Mouse (Mus musculus): ENCODE data around the gene Man2a1. TPM values are rescaled to one million over a fixed set of nuclear protein-coding genes. Genes with fewer than 3 reads are reported as not detected.
"Not testable (repeated sequence)": the region's sequence is repeated elsewhere in the genome, so short reads cannot be mapped to it uniquely, and the experiment has no call there.

Gene Man2a1
- polyA plus RNA-seq, 1 experiment from 2014 or later = 16.1 TPM

DNA sequence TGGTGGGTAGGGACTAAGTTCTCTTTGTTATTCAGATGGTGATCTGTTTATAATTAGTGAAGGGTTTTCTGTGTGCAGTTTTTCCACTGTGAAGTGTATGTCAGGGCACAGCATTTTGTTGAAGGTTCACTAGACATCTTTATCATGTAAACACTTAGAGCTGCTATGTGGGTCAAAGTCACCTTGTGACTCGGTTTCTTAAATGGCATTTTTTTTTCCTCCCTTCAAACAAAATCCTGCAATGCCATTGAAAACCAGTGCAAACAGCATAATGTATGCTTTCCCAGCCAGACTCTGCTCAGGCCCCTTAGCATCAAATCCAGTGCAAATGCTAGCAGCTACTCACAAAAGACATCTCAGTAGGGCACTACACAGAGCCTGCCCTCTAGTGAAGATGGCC lies 148.6 kb downstream of the Man2a1 start:
- no peaks in the 10 kb centered on the region for H3K9me3 ChIP-seq (ENCODE audit: control insufficient read depth, low read depth, low read length)
- ATAC-seq (ENCODE audit: insufficient number of reproducible peaks, insufficient read depth, low FRiP score, low read depth) = no peak

GRCm38 (mm10) chr17:64751249-64751648 lies 150.7 kb downstream of the Man2a1 start:
- Histone ChIP-seq H3K9me3 (ENCODE audit: control insufficient read depth, low read depth, low read length) (no peaks in the 10 kb centered on the region), H3K4me2 (replicated peaks; ENCODE audit: low read depth, low read length) (no peak overlapping the region), H3K9ac (replicated peaks; ENCODE audit: low read depth, low read length) (no peak overlapping the region), H3K4me3 (ENCODE audit: low read depth, low read length) (no peak overlapping the region), H3K4me1 (ENCODE audit: control insufficient read depth, insufficient read depth, low read length) (no peaks in the 10 kb centered on the region), H3K27me3 (ENCODE audit: control insufficient read depth, insufficient read depth, low read length) (no peaks in the 10 kb centered on the region), H3K36me3 (ENCODE audit: control insufficient read depth, insufficient read depth, low read length) (no peaks in the 10 kb centered on the region), H3K27ac (ENCODE audit: low read length) (no peak overlapping the region)
- WGBS = 90% methylated on average over 5 of the region's 5 CpGs
- ATAC-seq (ENCODE audit: insufficient number of reproducible peaks, insufficient read depth, low FRiP score, low read depth) = no peak

More for the DNA sequence above, 148.6 kb downstream of the Man2a1 start:
- Histone ChIP-seq H3K27ac (ENCODE audit: low read length) (no peak overlapping the region), H3K4me1 (ENCODE audit: control insufficient read depth, insufficient read depth, low read length) (no peaks in the 10 kb centered on the region), H3K4me3 (ENCODE audit: low read depth, low read length) (no peak overlapping the region), H3K36me3 (ENCODE audit: control insufficient read depth, insufficient read depth, low read length) (no peaks in the 10 kb centered on the region; the same call in 1 of the 2 replicates), H3K27me3 (ENCODE audit: control insufficient read depth, insufficient read depth, low read length) (no peaks in the 10 kb centered on the region), H3K9ac (replicated peaks; ENCODE audit: low read depth, low read length) (no peak overlapping the region), H3K4me2 (replicated peaks; ENCODE audit: low read depth, low read length) (no peak overlapping the region)
- WGBS = 53% methylated on average over 1 of the region's 1 CpGs

DNA sequence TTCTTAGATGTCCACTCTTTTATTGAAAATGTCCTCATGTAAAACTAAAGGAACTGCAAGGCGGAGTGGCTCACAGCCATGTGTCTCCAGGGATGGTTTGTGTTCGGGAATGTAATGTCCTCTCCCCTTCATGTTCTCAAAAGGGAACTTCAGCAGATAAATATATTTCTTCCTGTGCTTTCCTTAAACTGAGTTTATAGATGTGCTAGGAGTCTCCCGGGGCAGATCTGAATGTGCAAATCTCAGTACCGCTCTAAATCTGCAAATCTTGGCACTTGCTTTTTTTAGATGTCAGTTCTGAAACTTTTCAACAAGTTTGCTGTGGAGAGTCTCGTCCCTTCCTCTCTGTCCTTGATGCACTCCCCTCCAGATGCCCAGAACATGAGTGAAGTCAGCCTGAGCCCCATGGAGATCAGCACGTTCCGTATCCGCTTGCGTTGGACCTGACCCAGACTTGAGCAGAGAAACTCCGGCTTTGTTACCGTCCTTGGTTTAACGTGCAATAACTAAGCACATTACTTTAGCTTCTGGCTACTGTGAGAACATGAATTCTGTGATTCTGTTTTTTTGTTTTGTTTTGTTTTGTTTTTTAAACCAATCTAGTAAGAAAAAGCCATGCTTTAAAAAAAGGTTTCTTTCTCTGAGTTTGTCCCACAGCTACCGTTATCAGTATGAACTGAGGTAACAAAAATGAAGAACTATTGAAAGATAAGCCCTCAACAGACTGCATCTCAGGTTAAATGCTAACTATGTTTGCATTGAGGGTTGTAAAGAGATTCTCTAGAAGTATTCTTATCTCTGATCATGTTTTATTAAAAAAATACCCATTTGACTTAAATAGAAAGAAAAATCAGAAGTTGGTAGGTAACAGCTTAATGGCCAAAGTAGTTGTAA lies 151.8 kb downstream of the Man2a1 start:
- ATAC-seq (ENCODE audit: insufficient number of reproducible peaks, insufficient read depth, low FRiP score, low read depth) = no peak
- no peak overlapping the region for H3K4me3 ChIP-seq (ENCODE audit: low read depth, low read length)
- H3K9me3 ChIP-seq (ENCODE audit: control insufficient read depth, low read depth, low read length) = no peaks in the 10 kb centered on the region
- no peaks in the 10 kb centered on the region for H3K36me3 ChIP-seq (ENCODE audit: control insufficient read depth, insufficient read depth, low read length)
- H3K27me3 ChIP-seq (ENCODE audit: control insufficient read depth, insufficient read depth, low read length) = no peaks in the 10 kb centered on the region
- 90% methylated on average over 13 of the region's 13 CpGs for WGBS
- H3K4me1 ChIP-seq (ENCODE audit: control insufficient read depth, insufficient read depth, low read length) = no peaks in the 10 kb centered on the region
- H3K9ac ChIP-seq (replicated peaks; ENCODE audit: low read depth, low read length) = no peak overlapping the region
- no peak overlapping the region for H3K4me2 ChIP-seq (replicated peaks; ENCODE audit: low read depth, low read length)
- H3K27ac ChIP-seq (ENCODE audit: low read length) = no peak overlapping the region

DNA sequence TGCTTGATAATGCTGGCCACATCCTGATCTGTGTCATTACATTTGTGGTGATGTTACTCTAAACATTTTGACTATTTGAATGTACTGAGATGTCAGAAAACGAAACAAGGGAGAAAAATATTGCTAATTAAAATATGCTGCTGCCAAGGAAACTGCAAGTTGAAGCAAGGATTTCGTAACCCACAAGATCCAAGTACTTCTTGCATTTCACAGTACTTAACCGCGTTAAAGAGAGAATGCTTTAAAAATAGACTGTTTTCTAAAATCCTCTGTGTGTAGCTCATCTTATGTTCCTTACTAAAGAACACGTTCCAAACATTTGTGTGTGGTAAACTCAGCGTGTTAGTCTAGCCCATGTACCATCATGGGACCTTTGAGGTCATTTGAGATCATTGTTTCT lies 153.0 kb downstream of the Man2a1 start:
- Histone ChIP-seq H3K4me2 (replicated peaks; ENCODE audit: low read depth, low read length) (no peak overlapping the region), H3K9me3 (ENCODE audit: control insufficient read depth, low read depth, low read length) (no peaks in the 10 kb centered on the region), H3K4me3 (ENCODE audit: low read depth, low read length) (no peak overlapping the region), H3K9ac (replicated peaks; ENCODE audit: low read depth, low read length) (no peak overlapping the region), H3K4me1 (ENCODE audit: control insufficient read depth, insufficient read depth, low read length) (no peaks in the 10 kb centered on the region), H3K27ac (ENCODE audit: low read length) (no peak overlapping the region), H3K27me3 (ENCODE audit: control insufficient read depth, insufficient read depth, low read length) (no peaks in the 10 kb centered on the region), H3K36me3 (ENCODE audit: control insufficient read depth, insufficient read depth, low read length) (no peaks in the 10 kb centered on the region)
- no peak for ATAC-seq (ENCODE audit: insufficient number of reproducible peaks, insufficient read depth, low FRiP score, low read depth)
- 84% methylated on average over 6 of the region's 6 CpGs for WGBS

DNA sequence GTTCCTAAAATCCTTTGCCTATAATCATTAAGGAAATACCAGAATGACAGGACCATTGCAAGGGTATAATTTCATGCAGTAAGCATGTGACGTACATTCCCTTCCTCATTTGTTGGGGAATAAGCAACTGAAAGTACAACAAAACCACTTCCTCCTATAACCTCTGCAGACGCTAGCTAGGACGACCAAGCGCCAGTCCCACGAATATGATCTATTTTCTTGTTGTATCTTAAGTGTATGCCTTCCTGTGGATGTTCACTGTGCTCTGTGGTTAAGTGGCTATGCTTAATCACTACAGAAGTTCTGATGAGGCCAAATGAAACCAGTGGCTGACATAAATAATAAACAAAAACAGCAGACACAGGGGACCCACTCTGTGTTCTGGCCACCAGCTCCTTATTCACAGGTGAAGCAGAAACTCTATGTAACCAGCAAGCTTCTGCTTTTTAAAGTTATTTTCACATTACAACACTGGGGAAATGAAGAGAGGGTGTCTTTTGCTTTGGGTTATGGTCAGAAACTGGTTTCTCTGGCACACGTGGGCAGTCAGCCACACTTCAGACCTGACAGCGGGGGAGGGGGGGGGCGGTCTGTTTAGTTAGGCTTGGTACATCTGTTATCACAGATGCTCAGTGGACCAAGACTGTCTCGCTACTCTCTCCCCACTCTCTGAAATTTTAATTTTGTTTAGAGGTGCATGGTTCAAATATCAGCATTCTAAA lies 153.8 kb downstream of the Man2a1 start:
- Histone ChIP-seq H3K4me1 (ENCODE audit: control insufficient read depth, insufficient read depth, low read length) (no peaks in the 10 kb centered on the region), H3K4me2 (replicated peaks; ENCODE audit: low read depth, low read length) (no peak overlapping the region), H3K36me3 (ENCODE audit: control insufficient read depth, insufficient read depth, low read length) (no peaks in the 10 kb centered on the region), H3K27me3 (ENCODE audit: control insufficient read depth, insufficient read depth, low read length) (no peaks in the 10 kb centered on the region), H3K9me3 (ENCODE audit: control insufficient read depth, low read depth, low read length) (no peaks in the 10 kb centered on the region), H3K27ac (ENCODE audit: low read length) (no peak overlapping the region), H3K4me3 (ENCODE audit: low read depth, low read length) (no peak overlapping the region), H3K9ac (replicated peaks; ENCODE audit: low read depth, low read length) (no peak overlapping the region)
- WGBS = 72% methylated on average over 9 of the region's 9 CpGs
- ATAC-seq (ENCODE audit: insufficient number of reproducible peaks, insufficient read depth, low FRiP score, low read depth) = no peak

GRCm38 (mm10) chr17:64755191-64755590 lies 154.7 kb downstream of the Man2a1 start:
- H3K9me3 ChIP-seq (ENCODE audit: control insufficient read depth, low read depth, low read length) = no peaks in the 10 kb centered on the region
- H3K9ac ChIP-seq (replicated peaks; ENCODE audit: low read depth, low read length) = no peak overlapping the region
- WGBS = 80% methylated on average over 5 of the region's 5 CpGs
- H3K36me3 ChIP-seq (ENCODE audit: control insufficient read depth, insufficient read depth, low read length) = no peaks in the 10 kb centered on the region
- H3K4me1 ChIP-seq (ENCODE audit: control insufficient read depth, insufficient read depth, low read length) = no peaks in the 10 kb centered on the region
- H3K4me3 ChIP-seq (ENCODE audit: low read depth, low read length) = no peak overlapping the region
- no peaks in the 10 kb centered on the region for H3K27me3 ChIP-seq (ENCODE audit: control insufficient read depth, insufficient read depth, low read length)
- no peak overlapping the region for H3K4me2 ChIP-seq (replicated peaks; ENCODE audit: low read depth, low read length)
- no peak overlapping the region for H3K27ac ChIP-seq (ENCODE audit: low read length)
- ATAC-seq (ENCODE audit: insufficient number of reproducible peaks, insufficient read depth, low FRiP score, low read depth) = no peak

DNA sequence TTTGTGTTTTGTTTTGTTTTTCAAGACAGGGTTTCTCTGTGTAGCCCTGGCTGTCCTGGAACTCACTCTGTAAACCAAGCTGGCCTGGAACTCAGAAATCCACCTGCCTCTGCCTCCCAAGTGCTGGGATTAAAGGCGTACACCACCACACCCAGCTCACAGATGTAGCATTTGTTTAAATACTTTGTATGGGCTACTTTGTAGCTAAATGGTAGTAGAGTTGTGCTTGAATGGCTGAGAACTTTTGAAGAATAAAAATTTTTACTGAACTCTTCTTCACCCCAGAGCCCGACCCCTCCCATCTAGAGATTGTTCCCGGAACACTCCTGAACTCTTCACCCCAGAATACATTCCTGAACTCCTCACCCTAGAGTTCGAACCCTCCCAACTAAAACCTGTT lies 162.1 kb downstream of the Man2a1 start:
- not testable (repeated sequence) for ATAC-seq (ENCODE audit: insufficient number of reproducible peaks, insufficient read depth, low FRiP score, low read depth); H3K9ac ChIP-seq (replicated peaks; ENCODE audit: low read depth, low read length); H3K36me3 ChIP-seq (ENCODE audit: control insufficient read depth, insufficient read depth, low read length); H3K27me3 ChIP-seq (ENCODE audit: control insufficient read depth, insufficient read depth, low read length); H3K4me1 ChIP-seq (ENCODE audit: control insufficient read depth, insufficient read depth, low read length); H3K4me2 ChIP-seq (replicated peaks; ENCODE audit: low read depth, low read length); H3K27ac ChIP-seq (ENCODE audit: low read length); H3K9me3 ChIP-seq (ENCODE audit: control insufficient read depth, low read depth, low read length); H3K4me3 ChIP-seq (ENCODE audit: low read depth, low read length)
- 70% methylated on average over 4 of the region's 4 CpGs for WGBS

DNA sequence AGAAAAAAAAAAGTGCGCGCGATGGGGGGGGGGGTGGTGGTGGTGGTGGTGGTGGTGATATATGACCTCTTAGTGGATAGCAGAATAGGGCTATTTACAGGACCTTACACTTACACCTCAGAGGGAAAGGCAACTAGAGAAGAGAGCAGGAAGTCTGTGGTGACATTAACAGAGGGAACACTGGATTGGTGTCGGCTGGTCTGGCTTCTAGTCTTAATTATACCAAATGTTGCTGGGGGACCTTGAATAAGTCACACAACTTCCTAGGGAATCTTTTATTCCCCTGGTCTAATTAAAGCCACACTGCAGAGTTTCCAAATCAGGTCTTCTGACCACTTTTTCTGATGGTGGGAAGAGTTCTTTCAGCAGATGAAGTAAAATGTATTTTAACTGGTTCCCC lies 163.0 kb downstream of the Man2a1 start:
- Histone ChIP-seq H3K27ac (ENCODE audit: low read length) (no peak overlapping the region), H3K9ac (replicated peaks; ENCODE audit: low read depth, low read length) (no peak overlapping the region), H3K4me3 (ENCODE audit: low read depth, low read length) (no peak overlapping the region), H3K36me3 (ENCODE audit: control insufficient read depth, insufficient read depth, low read length) (no peaks in the 10 kb centered on the region), H3K9me3 (ENCODE audit: control insufficient read depth, low read depth, low read length) (no peaks in the 10 kb centered on the region), H3K4me2 (replicated peaks; ENCODE audit: low read depth, low read length) (no peak overlapping the region), H3K27me3 (ENCODE audit: control insufficient read depth, insufficient read depth, low read length) (no peaks in the 10 kb centered on the region), H3K4me1 (ENCODE audit: control insufficient read depth, insufficient read depth, low read length) (peaks cover 8% of the 10 kb centered on the region; the same call in 1 of the 2 replicates)
- no peak for ATAC-seq (ENCODE audit: insufficient number of reproducible peaks, insufficient read depth, low FRiP score, low read depth)
- WGBS = 86% methylated on average over 4 of the region's 4 CpGs
